28 mouse cellular contexts compared by ENCODE assay signal in genomic region chrX:137160971-137161370, GRCm38 (mm10). TPM values are rescaled to one million over a fixed set of nuclear protein-coding genes. Genes with fewer than 3 reads are reported as not detected.
"Had no signal": no experiment of that assay in that cellular context is flagged by ENCODE, and none has a peak within 500 bp of the region (broad histone marks: within the 10 kb centered on the region; RNA-seq: fewer than 3 reads in every experiment).

No protein-coding gene starts in this region.

- H3K36me3 ChIP-seq: liver, embryonic 15.5 days; lung, embryonic 15.5 days; midbrain, embryonic 12.5 days; neural tube, embryonic 13.5 days; neural tube, embryonic 15.5 days had no signal

- H3K4me3 ChIP-seq: liver, embryonic 15.5 days; lung, embryonic 15.5 days; megakaryocyte, embryonic 14.5 days; midbrain, embryonic 12.5 days; myocyte; neural tube, embryonic 13.5 days; neural tube, embryonic 15.5 days had no signal

- H3K4me1 ChIP-seq: liver, embryonic 15.5 days; lung, embryonic 15.5 days; megakaryocyte, embryonic 14.5 days; midbrain, embryonic 12.5 days; neural tube, embryonic 13.5 days; neural tube, embryonic 15.5 days had no signal

- H3K4me2 ChIP-seq: liver, embryonic 15.5 days; lung, embryonic 15.5 days; midbrain, embryonic 12.5 days; neural tube, embryonic 13.5 days; neural tube, embryonic 15.5 days had no signal

- H3K9me3 ChIP-seq: liver, embryonic 15.5 days; lung, embryonic 15.5 days; megakaryocyte, embryonic 14.5 days; midbrain, embryonic 12.5 days; neural tube, embryonic 13.5 days; neural tube, embryonic 15.5 days had no signal

- H3K27me3 ChIP-seq: lung, embryonic 15.5 days; neural tube, embryonic 13.5 days; neural tube, embryonic 15.5 days had no signal

- DNase-seq: liver, postnatal 0 days; lung, adult 2 months; lung, postnatal 14 days; lung, postnatal 36 days; midbrain, embryonic 14.5 days; retina, postnatal 1 day; right cerebral cortex, adult 18-20 months; right cerebral cortex, postnatal 4 days; spleen, adult 18-20 months; thymus, adult 18-20 months; thymus, postnatal 25 days; thymus, postnatal 4 days had no signal

- H3K27ac ChIP-seq: liver, embryonic 15.5 days; lung, embryonic 15.5 days; macrophage; midbrain, embryonic 12.5 days; neural tube, embryonic 13.5 days; neural tube, embryonic 15.5 days had no signal

- H3K9ac ChIP-seq: liver, embryonic 15.5 days; liver, postnatal 0 days; lung, embryonic 15.5 days; midbrain, embryonic 12.5 days; neural tube, embryonic 13.5 days; neural tube, embryonic 15.5 days had no signal

RNA-seq across cellular contexts. Expression of gene Esx1, which starts 39.1 kb away (rescaled TPM):
- total RNA-seq: megakaryocyte progenitor cell, adult 5-6 weeks had no signal
- polyA plus RNA-seq: liver, embryonic 15.5 days; liver, postnatal 0 days; lung, adult 2 months; lung, embryonic 15.5 days; lung, postnatal 0 days; macrophage; midbrain, embryonic 12.5 days; midbrain, embryonic 14.5 days; midbrain, embryonic 16.5 days; myocyte; neural tube, embryonic 11.5 days; neural tube, embryonic 13.5 days; neural tube, embryonic 15.5 days; small intestine, adult 2 months; stomach, embryonic 14.5 days; stomach, embryonic 16.5 days; urinary bladder, adult 2 months had no signal
